Mouse (Mus musculus) embryonic facial prominence, embryonic 12.5 days (tissue): ENCODE results near the gene Pttg1ip. TPM values are rescaled to one million over a fixed set of nuclear protein-coding genes. Genes with fewer than 3 reads are reported as not detected.

Experiments used
- ATAC-seq: fragments of 200-750 bp; cut with Nextera tagmentation; 2 replicates; pipeline ENCODE4 v1.8.0; 2017; ENCODE audit not compliant: insufficient number of reproducible peaks, insufficient read depth, low FRiP score, low TSS enrichment
- H3K27ac ChIP-seq: fragments of 300-500 bp; sonication (generic); 2 replicates; pipeline ENCODE4 v1.5.1; 2016; ENCODE audit warnings: mild to moderate bottlenecking
- H3K27me3 ChIP-seq: fragments of 300-500 bp; sonication (generic); 2 replicates; pipeline ENCODE4 v1.6.1; 2016; ENCODE audit warnings: mild to moderate bottlenecking, moderate library complexity
- H3K36me3 ChIP-seq: fragments of 300-500 bp; sonication (generic); 2 replicates; pipeline ENCODE4 v1.6.1; 2016; ENCODE audit warnings: mild to moderate bottlenecking
- H3K4me1 ChIP-seq: fragments of 300-500 bp; sonication (generic); 2 replicates; pipeline ENCODE4 v1.6.1; 2016
- H3K4me2 ChIP-seq: fragments of 300-500 bp; sonication (generic); replicated peaks from 2 replicates; pipeline ENCODE4 v1.6.1; 2016; ENCODE audit warnings: mild to moderate bottlenecking, moderate library complexity
- H3K4me3 ChIP-seq: fragments of 300-500 bp; sonication (generic); 2 replicates; pipeline ENCODE4 v1.5.1; 2016; ENCODE audit warnings: mild to moderate bottlenecking
- H3K9ac ChIP-seq: fragments of 300-500 bp; sonication (generic); 2 replicates; pipeline ENCODE4 v1.6.1; 2016; ENCODE audit warnings: mild to moderate bottlenecking, moderate library complexity
- H3K9me3 ChIP-seq: fragments of 300-500 bp; sonication (generic); 2 replicates; pipeline ENCODE4 v1.6.1; 2016; ENCODE audit warnings: mild to moderate bottlenecking, moderate library complexity
- WGBS: fragments of 180-500 bp; shearing (Covaris S2); methylation state at CpG from one replicate; pipeline ENCODE4 v1.1.7; 2016; 5-methylcytosine and 5-hydroxymethylcytosine counted together
- polyA plus RNA-seq: library from polyadenylated mRNA; unstranded; fragments of >200 nt; fragmentation: Nextera tagmentation; extraction: Ambion mirVana; gene quantifications from 2 replicates; pipeline ENCODE4 v1.2.1, GENCODE M21; 2016

Gene Pttg1ip
- polyA plus RNA-seq, 1 experiment from 2014 or later, result 94.4 TPM

- WGBS, result 95% methylated on average over 8 of the region's 8 CpGs
- H3K27ac ChIP-seq, result no peak overlapping the region
- no peak overlapping the region for H3K4me2 ChIP-seq
- H3K4me1 ChIP-seq, result peaks cover 16% of the 10 kb centered on the region
- no peak for ATAC-seq
- H3K9me3 ChIP-seq, result peaks cover 5% of the 10 kb centered on the region; the same call in 1 of the 2 replicates
- no peak overlapping the region for H3K4me3 ChIP-seq
- H3K36me3 ChIP-seq, result peaks cover 47% of the 10 kb centered on the region
- H3K9ac ChIP-seq, result no peak overlapping the region
- H3K27me3 ChIP-seq, result no peaks in the 10 kb centered on the region
These were observed 27.1 kb downstream of the Pttg1ip start for GRCm38 (mm10) chr10:77608589-77608988.

DNA sequence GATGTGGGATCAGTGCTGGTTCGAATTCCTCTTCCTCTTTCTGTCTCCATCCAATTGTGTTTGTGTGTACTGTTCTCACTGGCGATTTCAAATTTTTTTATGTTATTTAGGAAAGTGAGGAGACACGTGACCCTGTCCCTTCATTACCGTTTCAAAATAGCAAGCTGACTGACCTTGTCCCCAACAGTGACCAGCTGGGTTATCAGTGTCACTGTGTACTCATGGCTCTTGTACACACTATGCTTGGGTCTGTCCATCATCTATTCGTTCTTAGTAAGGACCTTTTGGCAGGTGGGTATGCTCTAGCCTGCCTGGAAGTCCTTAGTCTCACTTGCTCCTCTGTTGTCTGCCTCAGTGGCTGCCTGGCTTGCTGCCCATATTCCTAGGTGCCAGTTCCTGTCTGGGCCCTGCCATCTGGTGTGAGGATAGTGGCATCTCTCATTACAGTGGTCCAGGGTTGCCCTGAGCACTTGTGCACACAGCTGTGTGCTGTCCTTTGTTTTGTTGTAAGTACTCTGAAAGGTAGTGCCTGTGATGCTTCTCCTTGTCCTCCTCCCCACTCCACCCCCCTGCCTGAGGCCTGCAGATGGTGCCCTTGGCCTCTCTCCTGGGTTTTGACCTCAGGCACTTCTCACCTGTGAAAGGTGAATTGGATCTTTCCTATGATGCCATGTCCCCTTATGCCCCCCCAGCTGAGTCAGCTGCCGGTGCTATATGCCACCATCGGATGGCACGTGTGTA lies 28.9 kb downstream of the Pttg1ip start:
- no peak for ATAC-seq
- no peak overlapping the region for H3K4me2 ChIP-seq
- H3K27ac ChIP-seq, result no peak overlapping the region
- peaks cover 62% of the 10 kb centered on the region for H3K36me3 ChIP-seq
- H3K9me3 ChIP-seq, result no peaks in the 10 kb centered on the region
- peaks cover 16% of the 10 kb centered on the region for H3K4me1 ChIP-seq
- no peaks in the 10 kb centered on the region for H3K27me3 ChIP-seq
- no peak overlapping the region for H3K9ac ChIP-seq
- 88% methylated on average over 8 of the region's 8 CpGs for WGBS
- no peak overlapping the region for H3K4me3 ChIP-seq

GRCm38 (mm10) chr10:77613409-77613808 lies 31.9 kb downstream of the Pttg1ip start:
- Histone ChIP-seq H3K9me3 (no peaks in the 10 kb centered on the region), H3K27ac (peak overlapping the region; percentile 31; the same call in 1 of the 2 replicates), H3K27me3 (no peaks in the 10 kb centered on the region), H3K4me1 (no peaks in the 10 kb centered on the region), H3K9ac (no peak overlapping the region), H3K4me3 (no peak overlapping the region), H3K36me3 (peaks cover 85% of the 10 kb centered on the region), H3K4me2 (no peak overlapping the region)
- 78% methylated on average over 3 of the region's 3 CpGs for WGBS
- no peak for ATAC-seq

DNA sequence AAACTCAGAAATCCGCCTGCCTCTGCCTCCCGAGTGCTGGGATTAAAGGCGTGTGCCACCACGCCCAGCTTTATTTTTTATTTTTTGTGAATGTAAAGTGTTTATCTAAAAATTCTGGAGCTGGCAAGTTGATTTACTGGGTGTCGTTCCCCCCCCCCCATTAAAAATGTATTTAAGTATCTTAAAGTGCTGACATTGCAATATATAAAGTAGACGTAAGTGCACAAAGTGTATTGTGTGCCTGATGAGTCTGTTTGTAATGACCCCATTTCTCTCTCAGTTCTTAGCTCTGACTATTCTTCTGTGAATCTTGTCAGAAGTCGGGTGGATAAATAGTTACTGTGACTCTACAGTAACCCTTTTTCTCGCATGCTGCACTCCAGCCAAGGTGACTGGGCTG lies 34.1 kb downstream of the Pttg1ip start:
- WGBS, result 92% methylated on average over 8 of the region's 8 CpGs
- no peak overlapping the region for H3K27ac ChIP-seq
- no peak overlapping the region for H3K9ac ChIP-seq
- H3K36me3 ChIP-seq, result peaks cover 75% of the 10 kb centered on the region
- no peaks in the 10 kb centered on the region for H3K4me1 ChIP-seq
- ATAC-seq, result no peak
- H3K9me3 ChIP-seq, result no peaks in the 10 kb centered on the region
- H3K4me2 ChIP-seq, result no peak overlapping the region
- no peak overlapping the region for H3K4me3 ChIP-seq
- H3K27me3 ChIP-seq, result no peaks in the 10 kb centered on the region

DNA sequence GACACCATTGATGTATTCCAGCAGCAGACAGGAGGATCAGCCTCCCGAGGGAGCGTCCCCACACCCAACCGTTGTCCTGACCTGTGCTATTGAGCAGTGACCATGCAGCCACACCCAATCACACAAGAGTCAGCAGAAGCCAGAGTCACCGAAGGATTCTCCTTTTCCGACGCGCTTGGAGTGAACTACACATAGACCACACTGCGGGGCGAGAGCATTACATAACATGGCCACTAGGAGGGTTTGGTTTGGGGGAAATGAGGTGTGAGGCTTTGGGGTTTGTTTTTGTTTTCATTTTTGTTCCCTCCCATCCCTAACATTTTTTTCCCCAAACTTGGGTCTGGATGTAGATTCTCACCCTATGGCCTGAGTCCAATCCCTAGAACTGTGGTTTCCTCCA lies 34.6 kb downstream of the Pttg1ip start:
- WGBS, result 90% methylated on average over 9 of the region's 9 CpGs
- H3K4me3 ChIP-seq, result no peak overlapping the region
- no peaks in the 10 kb centered on the region for H3K27me3 ChIP-seq
- no peaks in the 10 kb centered on the region for H3K4me1 ChIP-seq
- no peaks in the 10 kb centered on the region for H3K9me3 ChIP-seq
- no peak for ATAC-seq
- no peak overlapping the region for H3K27ac ChIP-seq
- peaks cover 70% of the 10 kb centered on the region for H3K36me3 ChIP-seq
- no peak overlapping the region for H3K4me2 ChIP-seq
- no peak overlapping the region for H3K9ac ChIP-seq

DNA sequence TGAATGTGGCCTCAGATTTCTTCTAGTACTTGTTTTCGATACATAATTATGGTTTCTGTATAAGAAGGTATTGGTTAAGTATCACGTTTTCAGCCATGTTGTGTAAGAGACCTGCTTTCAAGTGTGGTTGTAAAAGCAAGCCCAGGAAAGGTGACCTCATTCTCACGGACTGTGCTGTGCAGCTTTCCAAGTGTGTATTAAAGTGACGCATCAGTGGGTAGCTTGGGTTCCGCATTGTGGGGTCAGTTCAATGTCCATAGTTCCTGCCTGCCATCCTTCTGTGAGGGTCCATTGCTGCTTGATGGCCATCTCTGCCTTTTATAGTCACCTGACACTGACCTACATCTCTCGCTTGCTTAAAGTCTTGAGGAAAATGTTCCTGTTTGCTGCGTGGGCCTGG lies 35.4 kb downstream of the Pttg1ip start:
- WGBS, result 90% methylated on average over 7 of the region's 7 CpGs
- ATAC-seq, result no peak
- Histone ChIP-seq H3K27ac (no peak overlapping the region), H3K4me1 (no peaks in the 10 kb centered on the region), H3K36me3 (peaks cover 63% of the 10 kb centered on the region), H3K4me3 (no peak overlapping the region), H3K9ac (no peak overlapping the region), H3K9me3 (no peaks in the 10 kb centered on the region), H3K27me3 (no peaks in the 10 kb centered on the region), H3K4me2 (no peak overlapping the region)

- WGBS, result 76% methylated on average over 8 of the region's 8 CpGs
- no peak for ATAC-seq
- H3K27ac ChIP-seq, result peak overlapping the region; percentile 85
- H3K27me3 ChIP-seq, result no peaks in the 10 kb centered on the region
- peak overlapping the region; percentile 99 for H3K4me3 ChIP-seq
- peak overlapping the region; percentile 66 for H3K4me2 ChIP-seq
- peaks cover 21% of the 10 kb centered on the region for H3K4me1 ChIP-seq
- peak overlapping the region; percentile 99; the same call in 1 of the 2 replicates for H3K9ac ChIP-seq
- H3K36me3 ChIP-seq, result peaks cover 20% of the 10 kb centered on the region
- H3K9me3 ChIP-seq, result no peaks in the 10 kb centered on the region
These were observed 40.0 kb downstream of the Pttg1ip start for GRCm38 (mm10) chr10:77621546-77621945.

DNA sequence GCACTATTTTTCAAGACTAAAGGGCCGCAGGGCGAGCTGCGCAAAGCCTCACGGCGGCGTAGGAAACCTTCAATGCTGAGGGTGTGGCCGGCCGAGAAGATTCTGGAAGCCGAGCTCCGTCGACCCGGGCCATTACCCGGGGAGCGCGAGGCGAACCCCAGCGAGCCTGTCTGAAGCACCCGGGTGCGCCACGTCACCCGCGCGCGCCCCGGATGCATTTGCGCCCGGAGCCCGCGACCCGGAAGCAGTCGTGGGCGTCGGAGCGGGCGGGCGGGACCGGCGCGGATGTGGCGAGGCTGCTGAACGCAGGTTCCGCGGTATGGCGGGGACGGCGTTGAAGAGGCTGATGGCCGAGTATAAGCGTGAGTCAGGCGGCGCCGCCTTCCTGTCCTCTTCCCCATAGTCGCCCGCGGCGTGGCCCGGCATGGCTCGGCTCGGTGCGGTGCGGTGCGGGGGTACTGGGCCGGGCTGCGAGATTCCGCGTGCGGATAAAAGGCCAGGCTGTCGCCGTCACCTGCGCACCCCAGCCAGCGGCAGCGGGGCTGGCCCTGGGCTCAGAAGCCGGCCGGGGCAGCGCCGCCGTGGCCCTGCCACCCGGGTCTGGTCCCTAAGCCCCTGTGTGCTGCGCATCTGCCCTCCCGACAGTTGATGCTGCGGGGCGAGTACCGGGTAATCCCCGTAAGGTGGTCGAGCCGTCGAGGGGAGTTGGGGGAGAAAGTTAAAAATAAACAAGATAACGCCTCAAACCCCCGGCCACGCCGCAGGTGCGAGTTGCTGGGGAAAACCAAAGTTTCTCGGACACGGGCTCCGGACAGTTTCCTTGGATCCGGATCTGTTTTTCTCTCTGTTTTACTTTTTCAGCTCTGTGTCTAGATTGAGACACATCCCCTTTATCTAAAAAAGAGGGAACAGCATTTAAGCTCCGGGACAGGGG lies 40.8 kb downstream of the Pttg1ip start, which contains the start of gene Ube2g2:
Ube2g2 (plus strand) TSS at position 221 of the 934 bp plus-strand sequence.
- Histone ChIP-seq H3K9me3 (no peaks in the 10 kb centered on the region), H3K4me1 (peaks cover 21% of the 10 kb centered on the region), H3K4me3 (peak within 1 kb of the TSS; percentile 99), H3K27me3 (no peaks in the 10 kb centered on the region), H3K27ac (peak within 1 kb of the TSS; percentile 85), H3K4me2 (peak within 1 kb of the TSS; percentile 66), H3K9ac (peak within 1 kb of the TSS; percentile 99), H3K36me3 (peaks cover 13% of the 10 kb centered on the region)
- ATAC-seq, result peak; percentile 82
- WGBS, result under 1% methylated on average over 96 of the region's 96 CpGs

- Histone ChIP-seq H3K9ac (peak overlapping the region; percentile 99), H3K9me3 (no peaks in the 10 kb centered on the region), H3K4me1 (peaks cover 21% of the 10 kb centered on the region), H3K4me2 (peak overlapping the region; percentile 66), H3K27ac (no peak overlapping the region), H3K27me3 (no peaks in the 10 kb centered on the region), H3K36me3 (peaks cover 5% of the 10 kb centered on the region), H3K4me3 (peak overlapping the region; percentile 99)
- WGBS, result 13% methylated on average over 8 of the region's 8 CpGs
- ATAC-seq, result no peak
These were observed 41.6 kb downstream of the Pttg1ip start for GRCm38 (mm10) chr10:77623069-77623492.

GRCm38 (mm10) chr10:77623639-77624400 lies 42.3 kb downstream of the Pttg1ip start:
- H3K9me3 ChIP-seq, result no peaks in the 10 kb centered on the region
- peaks cover 21% of the 10 kb centered on the region for H3K4me1 ChIP-seq
- no peak for ATAC-seq
- no peaks in the 10 kb centered on the region for H3K27me3 ChIP-seq
- no peak overlapping the region; the same call in 1 of the 2 replicates for H3K4me3 ChIP-seq
- H3K9ac ChIP-seq, result peak overlapping the region; percentile 99; the same call in 1 of the 2 replicates
- no peaks in the 10 kb centered on the region for H3K36me3 ChIP-seq
- WGBS, result 89% methylated on average over 10 of the region's 10 CpGs
- peak overlapping the region; percentile 66 for H3K4me2 ChIP-seq
- no peak overlapping the region for H3K27ac ChIP-seq

DNA sequence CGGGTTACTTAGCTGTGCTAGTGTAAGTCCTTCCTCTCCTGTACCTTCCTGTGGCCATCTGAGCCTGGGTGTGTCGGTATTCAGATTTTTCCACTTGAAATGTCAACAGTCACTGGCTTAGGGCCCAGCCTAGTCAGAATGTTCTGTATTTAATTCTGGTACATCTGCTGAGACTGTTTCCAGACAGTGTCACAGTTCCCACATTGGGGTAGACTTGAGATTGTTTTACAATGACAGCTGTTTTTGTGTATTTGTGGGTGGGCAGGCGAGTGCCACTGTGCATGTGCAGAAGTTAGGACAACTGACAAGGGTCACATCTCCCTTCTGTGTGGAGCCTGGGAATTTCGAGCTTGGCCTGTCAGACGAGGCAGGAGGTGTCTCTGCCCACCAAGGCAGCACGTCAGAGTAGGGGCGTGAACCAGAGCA lies 43.1 kb downstream of the Pttg1ip start:
- WGBS, result 73% methylated on average over 7 of the region's 7 CpGs
- Histone ChIP-seq H3K4me2 (peak overlapping the region; percentile 3; the same call in 1 of the 2 replicates), H3K27me3 (no peaks in the 10 kb centered on the region), H3K36me3 (no peaks in the 10 kb centered on the region), H3K9ac (no peak overlapping the region), H3K27ac (no peak overlapping the region), H3K4me3 (no peak overlapping the region), H3K4me1 (peaks cover 21% of the 10 kb centered on the region), H3K9me3 (no peaks in the 10 kb centered on the region)
- ATAC-seq, result no peak
